Mouse (Mus musculus) lung, postnatal 0 days (tissue): ENCODE data around the gene Tmprss13. TPM values are rescaled to one million over a fixed set of nuclear protein-coding genes. Genes with fewer than 3 reads are reported as not detected.

Source experiments
- ATAC-seq: fragments of 200-750 bp; cut with Nextera tagmentation; 2 replicates; pipeline ENCODE4 v1.8.0; 2017; ENCODE audit warnings: moderate library complexity
- DNase-seq: peaks from one replicate; pipeline ENCODE4 v3.0.0-alpha.2; 2016; ENCODE audit warnings: low spot score
- H3K27ac ChIP-seq: fragments of 300-500 bp; sonication (generic); 2 replicates; pipeline ENCODE4 v1.5.1; 2014; ENCODE audit warnings: antibody characterized with exemption, mild to moderate bottlenecking, low read length, mixed read lengths
- H3K27me3 ChIP-seq: fragments of 300-500 bp; sonication (generic); replicated peaks from 2 replicates; pipeline ENCODE4 v1.6.1; 2014; ENCODE audit warnings: low read length, mixed read lengths; ENCODE audit not compliant: insufficient read depth
- H3K36me3 ChIP-seq: fragments of 300-500 bp; sonication (generic); 2 replicates; pipeline ENCODE4 v1.6.1; 2014; ENCODE audit warnings: low read length, mixed read lengths; ENCODE audit not compliant: insufficient read depth
- H3K4me1 ChIP-seq: fragments of 300-500 bp; sonication (generic); 2 replicates; pipeline ENCODE4 v1.6.1; 2014; ENCODE audit warnings: antibody characterized with exemption, low read depth, low read length, mixed read lengths; ENCODE audit not compliant: insufficient read depth
- H3K4me2 ChIP-seq: fragments of 300-500 bp; sonication (generic); replicated peaks from 2 replicates; pipeline ENCODE4 v1.6.1; 2014; ENCODE audit warnings: low read depth, mild to moderate bottlenecking, low read length, moderate library complexity, mixed read lengths
- H3K4me3 ChIP-seq: fragments of 300-500 bp; sonication (generic); 2 replicates; pipeline ENCODE4 v1.5.1; 2014; ENCODE audit warnings: low read depth, low read length
- H3K9ac ChIP-seq: fragments of 300-500 bp; sonication (generic); replicated peaks from 2 replicates; pipeline ENCODE4 v1.6.1; 2014; ENCODE audit warnings: low read depth, mild to moderate bottlenecking
- H3K9me3 ChIP-seq: fragments of 300-500 bp; sonication (generic); 2 replicates; pipeline ENCODE4 v1.6.1; 2016; ENCODE audit warnings: low read length, mixed read lengths
- CTCF ChIP-seq: IDR thresholded peaks from 2 replicates; pipeline ENCODE4 v1.5.1; 2016; ENCODE audit warnings: antibody characterized with exemption, mild to moderate bottlenecking
- EP300 ChIP-seq: IDR thresholded peaks from 2 replicates; pipeline ENCODE4 v1.6.1; 2016; ENCODE audit warnings: antibody characterized with exemption, mild to moderate bottlenecking, control low read depth
- WGBS: fragments of 180-500 bp; shearing (Covaris S2); extraction: QIAGEN DNeasy Blood & Tissue Kit; methylation state at CpG from one replicate; pipeline ENCODE4 v1.1.7; 2014; 5-methylcytosine and 5-hydroxymethylcytosine counted together
- polyA plus RNA-seq: library from polyadenylated mRNA; unstranded; fragments of >200 nt; fragmentation: Nextera tagmentation; extraction: Ambion mirVana; gene quantifications from 2 replicates; pipeline ENCODE4 v1.2.1, GENCODE M21; 2015

Gene Tmprss13
- polyA plus RNA-seq, 1 experiment from 2014 or later, result 0.86 TPM

GRCm38 (mm10) chr9:45306746-45307410 lies 12.0 kb upstream of the Tmprss13 start:
- TF ChIP-seq CTCF (no peak), EP300 (no peak)
- H3K36me3 ChIP-seq, result no peaks in the 10 kb centered on the region
- no peak overlapping the region for H3K27ac ChIP-seq
- no peak overlapping the region for H3K9ac ChIP-seq
- H3K4me2 ChIP-seq, result no peak overlapping the region
- H3K27me3 ChIP-seq, result no peaks in the 10 kb centered on the region
- H3K4me1 ChIP-seq, result no peaks in the 10 kb centered on the region
- 78% methylated on average over 12 of the region's 12 CpGs for WGBS
- no peaks in the 10 kb centered on the region for H3K9me3 ChIP-seq
- DNase-seq, result no peak
- no peak for ATAC-seq
- no peak overlapping the region for H3K4me3 ChIP-seq

- 77% methylated on average over 5 of the region's 5 CpGs for WGBS
- no peaks in the 10 kb centered on the region for H3K4me1 ChIP-seq
- no peak overlapping the region for H3K4me2 ChIP-seq
- no peak overlapping the region for H3K4me3 ChIP-seq
- no peak overlapping the region for H3K9ac ChIP-seq
- H3K27me3 ChIP-seq, result no peaks in the 10 kb centered on the region
- H3K27ac ChIP-seq, result no peak overlapping the region
- no peaks in the 10 kb centered on the region for H3K9me3 ChIP-seq
- DNase-seq (no peak), ATAC-seq (no peak)
- no peaks in the 10 kb centered on the region for H3K36me3 ChIP-seq
- TF ChIP-seq CTCF (no peak), EP300 (no peak)
Measured at GRCm38 (mm10) chr9:45308521-45308920, 10.4 kb upstream of the Tmprss13 start.

GRCm38 (mm10) chr9:45311858-45312257 lies 7.0 kb upstream of the Tmprss13 start:
- DNase-seq, result no peak
- TF ChIP-seq EP300 (no peak), CTCF (no peak)
- Histone ChIP-seq H3K9ac (no peak overlapping the region), H3K27ac (no peak overlapping the region), H3K4me3 (no peak overlapping the region), H3K36me3 (no peaks in the 10 kb centered on the region), H3K27me3 (no peaks in the 10 kb centered on the region), H3K4me1 (no peaks in the 10 kb centered on the region), H3K9me3 (no peaks in the 10 kb centered on the region), H3K4me2 (no peak overlapping the region)
- WGBS, result 69% methylated on average over 6 of the region's 6 CpGs
- ATAC-seq, result no peak

- no peak overlapping the region for H3K9ac ChIP-seq
- H3K9me3 ChIP-seq, result no peaks in the 10 kb centered on the region
- ATAC-seq (no peak), DNase-seq (no peak)
- no peaks in the 10 kb centered on the region for H3K27me3 ChIP-seq
- H3K4me2 ChIP-seq, result no peak overlapping the region
- no peak overlapping the region for H3K4me3 ChIP-seq
- TF ChIP-seq CTCF (no peak), EP300 (no peak)
- WGBS, result 63% methylated on average over 3 of the region's 3 CpGs
- H3K4me1 ChIP-seq, result no peaks in the 10 kb centered on the region
- H3K36me3 ChIP-seq, result no peaks in the 10 kb centered on the region
- no peak overlapping the region for H3K27ac ChIP-seq
Measured at GRCm38 (mm10) chr9:45313913-45314312, 5.0 kb upstream of the Tmprss13 start.

- 40% methylated on average over 3 of the region's 3 CpGs for WGBS
- Histone ChIP-seq H3K4me1 (no peaks in the 10 kb centered on the region), H3K4me2 (no peak overlapping the region), H3K9ac (no peak overlapping the region), H3K36me3 (no peaks in the 10 kb centered on the region), H3K27ac (no peak overlapping the region), H3K9me3 (no peaks in the 10 kb centered on the region), H3K4me3 (no peak overlapping the region), H3K27me3 (no peaks in the 10 kb centered on the region)
- TF ChIP-seq EP300, result no peak
- TF ChIP-seq CTCF, result no peak
- ATAC-seq (peak; percentile 54), DNase-seq (peak; percentile 59)
Measured at GRCm38 (mm10) chr9:45317635-45318034, 1.3 kb upstream of the Tmprss13 start.

GRCm38 (mm10) chr9:45321465-45321864 lies 2.6 kb downstream of the Tmprss13 start:
- TF ChIP-seq EP300 (no peak), CTCF (no peak)
- Histone ChIP-seq H3K27ac (no peak overlapping the region), H3K9ac (no peak overlapping the region), H3K4me3 (no peak overlapping the region), H3K9me3 (no peaks in the 10 kb centered on the region), H3K4me1 (no peaks in the 10 kb centered on the region), H3K4me2 (no peak overlapping the region), H3K27me3 (no peaks in the 10 kb centered on the region), H3K36me3 (no peaks in the 10 kb centered on the region)
- 79% methylated on average over 6 of the region's 6 CpGs for WGBS
- no peak for ATAC-seq
- no peak for DNase-seq
